Mouse (Mus musculus) urinary bladder, postnatal 4 days (tissue): ENCODE data around the gene Mcrip2.

Experiments used
- DNase-seq, 2 experiments: peaks; one replicate each; pipeline ENCODE4 v3.0.0; 2021 to 2022; ENCODE audit warnings: low spot score in 2 of 2

The Mcrip2 gene

GRCm38 (mm10) chr17:25868601-25869191 is at the start of gene Mcrip2:
TSS of gene Mcrip2 (minus strand) at chr17:25868764.
- peak; percentile 74 to 79 for DNase-seq

- DNase-seq = no peak
Measured at GRCm38 (mm10) chr17:25918037-25918750, 49.6 kb upstream of the Mcrip2 start.

GRCm38 (mm10) chr17:25916931-25917647 is 48.5 kb upstream of the Mcrip2 start:
- no peak for DNase-seq

GRCm38 (mm10) chr17:25914295-25914694 is 45.7 kb upstream of the Mcrip2 start:
- DNase-seq = no peak

GRCm38 (mm10) chr17:25913877-25914275 is 45.3 kb upstream of the Mcrip2 start:
- DNase-seq = no peak

- no peak for DNase-seq
Measured at GRCm38 (mm10) chr17:25913186-25913876, 44.8 kb upstream of the Mcrip2 start.

GRCm38 (mm10) chr17:25911816-25912215 is 43.3 kb upstream of the Mcrip2 start:
- DNase-seq = no peak

GRCm38 (mm10) chr17:25907640-25908039 is 39.1 kb upstream of the Mcrip2 start:
- no peak for DNase-seq

- no peak for DNase-seq
Measured at GRCm38 (mm10) chr17:25903061-25903460, 34.5 kb upstream of the Mcrip2 start.

- DNase-seq = no peak
Measured at GRCm38 (mm10) chr17:25900193-25900592, 31.6 kb upstream of the Mcrip2 start.

GRCm38 (mm10) chr17:25895891-25896290 is 27.3 kb upstream of the Mcrip2 start:
- no peak for DNase-seq

- DNase-seq = no peak
Measured at GRCm38 (mm10) chr17:25895415-25895814, 26.9 kb upstream of the Mcrip2 start.

- no peak for DNase-seq
Measured at GRCm38 (mm10) chr17:25893975-25894617, 25.5 kb upstream of the Mcrip2 start.

GRCm38 (mm10) chr17:25888837-25889236 is 20.3 kb upstream of the Mcrip2 start:
- DNase-seq = no peak

GRCm38 (mm10) chr17:25887467-25887866 is 18.9 kb upstream of the Mcrip2 start:
- DNase-seq = no peak

- no peak for DNase-seq
Measured at GRCm38 (mm10) chr17:25886806-25887205, 18.2 kb upstream of the Mcrip2 start.

- no peak for DNase-seq
Measured at GRCm38 (mm10) chr17:25885636-25886035, 17.1 kb upstream of the Mcrip2 start.

- DNase-seq = no peak
Measured at GRCm38 (mm10) chr17:25883824-25884223, 15.3 kb upstream of the Mcrip2 start.

- no peak for DNase-seq
Measured at GRCm38 (mm10) chr17:25883268-25883667, 14.7 kb upstream of the Mcrip2 start.

- no peak for DNase-seq
Measured at GRCm38 (mm10) chr17:25882306-25882705, 13.7 kb upstream of the Mcrip2 start.

GRCm38 (mm10) chr17:25881691-25882090 is 13.1 kb upstream of the Mcrip2 start:
- no peak for DNase-seq
